Mouse (Mus musculus) kidney, adult 18-20 months (tissue): ENCODE results near the gene Plekha7.

Experiments
- DNase-seq: peaks from one replicate; pipeline ENCODE4 v3.0.0; 2021

Plekha7 gene

DNA sequence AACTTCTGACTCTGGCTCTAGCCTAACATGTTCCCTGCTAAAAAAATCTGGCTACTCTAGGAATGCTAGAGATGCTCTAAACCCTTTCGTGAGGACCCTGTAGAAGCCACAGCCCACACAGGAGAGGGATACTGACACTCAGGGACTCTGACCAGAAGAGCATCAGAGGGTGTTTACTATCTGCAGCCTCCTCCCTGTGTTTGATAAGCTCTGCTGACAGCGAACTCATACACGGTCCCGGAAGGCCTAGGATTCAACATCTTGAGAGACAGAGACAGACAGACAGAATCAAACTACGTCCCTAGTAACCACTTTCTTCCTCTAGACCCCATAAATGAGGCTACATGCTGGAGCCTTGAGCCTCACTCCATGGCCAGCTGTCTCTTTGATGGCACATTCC is 20.2 kb downstream of the Plekha7 start:
- DNase-seq: no peak

GRCm38 (mm10) chr7:116286611-116287355 is 21.4 kb downstream of the Plekha7 start:
- no peak for DNase-seq

DNA sequence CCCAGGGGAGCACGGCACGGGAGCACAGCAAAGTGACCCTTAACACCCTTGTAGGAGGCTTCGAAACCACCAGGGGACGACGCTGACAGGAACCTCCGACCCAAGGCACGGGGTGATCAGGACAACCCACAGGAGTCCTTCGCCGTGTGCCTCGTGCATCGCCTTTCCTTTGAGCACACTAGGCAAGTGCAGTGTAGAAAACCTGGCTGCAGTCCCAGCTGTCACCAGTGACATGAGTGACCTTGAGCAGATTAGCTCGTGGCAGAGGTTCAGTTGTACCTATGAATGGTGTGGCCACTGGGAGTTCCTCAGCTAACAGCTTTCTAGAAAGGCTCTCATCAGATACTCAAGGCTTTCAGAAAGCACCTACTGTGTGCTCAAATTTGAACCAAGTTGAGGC is 22.0 kb downstream of the Plekha7 start:
- DNase-seq: peak; percentile 81

DNA sequence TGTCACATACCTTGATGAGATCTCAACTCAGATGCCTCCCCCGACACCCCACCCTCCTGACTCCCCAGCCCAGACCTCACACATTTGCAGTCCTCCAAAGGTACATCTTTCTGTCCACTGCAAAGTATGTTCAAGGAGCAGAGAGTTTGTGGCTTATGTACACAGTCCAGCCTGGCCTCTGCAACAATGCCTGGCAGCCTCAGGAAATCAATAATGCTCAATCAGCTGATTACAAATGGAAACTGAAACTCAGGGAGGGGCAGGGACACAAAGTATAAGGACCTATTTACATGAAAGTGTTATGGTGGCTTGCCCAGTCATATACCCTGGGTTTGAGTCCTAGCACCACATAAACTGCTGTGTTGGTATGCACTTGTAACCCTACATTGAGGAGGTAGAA is 23.0 kb downstream of the Plekha7 start:
- no peak for DNase-seq

GRCm38 (mm10) chr7:116282755-116283154 is 25.4 kb downstream of the Plekha7 start:
- no peak for DNase-seq

GRCm38 (mm10) chr7:116280126-116280525 is 28.1 kb downstream of the Plekha7 start:
- peak; percentile 63 for DNase-seq

GRCm38 (mm10) chr7:116278280-116278679 is 29.9 kb downstream of the Plekha7 start:
- no peak for DNase-seq

DNA sequence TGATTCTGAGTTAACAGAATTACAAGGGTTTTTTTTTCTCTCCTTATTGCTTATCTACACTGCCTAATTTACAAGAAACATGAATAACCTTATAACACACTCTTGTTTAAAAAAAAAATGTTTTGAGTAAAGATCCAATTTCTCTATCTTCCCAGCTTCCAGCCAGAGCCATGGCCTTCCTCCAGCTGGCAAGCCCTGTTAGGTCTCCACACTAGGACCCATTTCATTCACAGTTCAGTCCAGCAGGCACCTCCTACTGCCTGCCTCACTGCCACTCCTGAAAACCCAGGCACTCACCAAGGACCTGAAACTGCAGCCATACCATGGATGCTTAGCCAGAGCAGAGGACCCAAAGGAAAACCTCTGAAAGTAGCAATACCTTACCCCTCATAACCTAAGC is 31.9 kb downstream of the Plekha7 start:
- DNase-seq: no peak

DNA sequence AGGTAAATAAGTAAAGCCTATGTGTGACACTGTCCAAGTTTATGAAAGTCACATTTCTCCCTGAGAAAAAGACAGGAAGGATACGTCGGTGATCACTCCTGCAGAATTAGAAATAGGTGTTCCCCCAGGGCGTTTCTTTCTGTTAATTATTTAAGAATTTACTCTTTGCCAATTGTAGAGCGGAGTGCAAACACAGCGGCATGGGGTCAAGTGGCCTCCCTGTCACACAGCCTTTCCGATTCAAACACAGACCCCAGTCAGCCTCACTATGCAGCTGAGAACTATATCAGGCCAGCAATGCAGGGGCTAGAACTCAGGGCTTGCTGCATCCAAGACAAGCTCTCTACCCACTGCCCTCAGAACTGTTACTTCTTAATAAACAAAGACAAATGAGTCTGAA is 35.1 kb downstream of the Plekha7 start:
- no peak for DNase-seq

GRCm38 (mm10) chr7:116269501-116269995 is 38.6 kb downstream of the Plekha7 start:
- DNase-seq: no peak

GRCm38 (mm10) chr7:116268113-116268926 is 39.9 kb downstream of the Plekha7 start:
- DNase-seq: peak; percentile 78

- no peak for DNase-seq
Observed at GRCm38 (mm10) chr7:116263281-116263680, 44.9 kb downstream of the Plekha7 start.

- no peak for DNase-seq
Observed at GRCm38 (mm10) chr7:116262508-116262907, 45.7 kb downstream of the Plekha7 start.

- peak; percentile 60 for DNase-seq
Observed at GRCm38 (mm10) chr7:116262101-116262500, 46.1 kb downstream of the Plekha7 start.

DNA sequence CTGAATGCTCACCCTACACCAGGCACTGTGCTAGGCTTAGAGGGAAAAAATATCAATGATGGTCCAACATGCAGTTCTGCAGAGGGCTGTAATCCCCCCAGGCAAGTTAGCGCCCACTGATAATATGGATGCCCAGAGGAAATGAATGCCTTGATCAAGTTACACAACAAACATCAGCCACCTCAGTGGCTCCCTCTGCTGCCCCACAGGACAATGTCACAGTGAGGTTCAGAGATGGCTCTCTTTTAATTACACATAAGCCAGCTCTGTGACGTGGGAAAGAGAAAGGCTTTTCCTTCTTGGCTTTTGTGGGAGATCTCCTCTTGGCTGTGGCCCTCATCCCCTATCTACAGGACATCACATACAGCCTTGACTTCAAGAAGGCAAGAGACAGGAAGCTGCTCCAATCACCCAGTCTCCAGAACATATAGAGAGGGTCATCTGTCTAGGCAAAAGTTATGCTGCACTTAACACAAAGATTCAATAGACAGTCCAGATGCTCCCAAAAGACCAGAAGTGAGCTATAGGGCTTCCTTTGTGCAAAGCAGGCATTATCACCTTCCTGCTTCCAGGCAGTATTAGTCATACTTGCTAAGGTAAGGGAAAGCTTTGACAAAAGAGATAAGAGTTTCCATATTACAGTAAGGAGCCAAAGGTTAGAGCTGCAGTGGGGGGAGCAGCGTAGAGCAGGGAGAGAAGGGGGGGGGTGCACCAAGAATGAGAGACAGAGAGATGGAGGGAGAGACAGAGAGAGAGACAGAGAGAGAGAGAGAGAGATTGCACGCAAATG is 47.2 kb downstream of the Plekha7 start:
- no peak for DNase-seq

GRCm38 (mm10) chr7:116258464-116259185 is 49.6 kb downstream of the Plekha7 start:
- no peak for DNase-seq

DNA sequence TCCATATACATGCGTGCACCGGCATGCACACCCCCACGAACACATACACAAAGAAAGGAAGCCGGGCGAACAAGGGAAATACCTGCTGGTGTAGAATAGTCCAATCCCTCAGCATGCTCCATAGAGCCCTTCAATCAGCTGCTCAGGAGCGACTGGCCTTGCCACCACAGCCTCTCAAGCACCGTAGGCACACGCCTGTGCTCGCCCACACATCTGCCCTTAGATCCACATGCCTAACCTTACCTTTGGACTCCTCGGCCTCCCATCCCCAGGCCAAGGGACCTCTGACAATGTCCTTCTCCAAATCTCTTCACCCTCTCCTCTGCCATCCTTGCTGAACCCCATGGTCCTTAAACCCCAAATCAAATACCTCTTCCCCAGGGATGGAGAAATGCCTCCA is 50.2 kb downstream of the Plekha7 start:
- no peak for DNase-seq

- no peak for DNase-seq
Observed at GRCm38 (mm10) chr7:116255664-116256063, 52.5 kb downstream of the Plekha7 start.

DNA sequence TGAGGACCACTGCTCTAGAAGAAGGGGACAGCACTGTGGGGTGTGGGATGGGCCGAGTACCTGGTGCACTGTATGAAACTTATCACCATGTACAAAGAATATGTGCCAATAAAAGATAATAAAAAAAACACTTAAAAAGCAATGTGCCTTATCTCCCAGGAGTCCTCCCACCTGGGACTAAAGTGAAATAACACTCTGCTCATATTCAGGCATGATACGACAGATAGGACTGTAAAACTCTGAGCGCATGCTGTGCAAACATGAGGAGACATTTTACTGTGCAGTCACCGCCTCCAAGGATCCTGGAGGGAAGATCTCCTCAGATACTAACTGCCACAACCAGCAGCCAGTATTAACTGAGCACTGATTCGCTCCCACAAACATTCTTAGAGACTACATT is 53.5 kb downstream of the Plekha7 start:
- DNase-seq: no peak

DNA sequence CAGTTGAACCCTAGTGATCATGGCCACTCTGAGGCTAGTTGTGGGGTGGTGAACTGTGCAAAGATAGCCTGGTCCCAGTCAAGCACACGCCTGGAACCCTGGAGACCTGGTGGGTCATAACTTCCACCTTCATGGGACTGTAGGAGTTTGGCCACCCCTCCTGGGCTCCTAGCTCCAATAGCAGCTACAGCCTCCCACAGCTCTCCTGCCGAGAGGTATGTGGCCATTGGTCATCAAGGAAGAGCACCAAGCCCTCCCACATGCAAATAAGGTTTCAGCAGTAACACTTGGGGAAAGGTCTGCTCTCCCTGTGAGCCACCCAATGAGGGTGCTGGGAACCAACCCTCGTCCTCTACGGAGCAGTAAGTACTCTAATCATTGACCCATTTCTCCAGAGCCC is 55.7 kb downstream of the Plekha7 start:
- no peak for DNase-seq

DNA sequence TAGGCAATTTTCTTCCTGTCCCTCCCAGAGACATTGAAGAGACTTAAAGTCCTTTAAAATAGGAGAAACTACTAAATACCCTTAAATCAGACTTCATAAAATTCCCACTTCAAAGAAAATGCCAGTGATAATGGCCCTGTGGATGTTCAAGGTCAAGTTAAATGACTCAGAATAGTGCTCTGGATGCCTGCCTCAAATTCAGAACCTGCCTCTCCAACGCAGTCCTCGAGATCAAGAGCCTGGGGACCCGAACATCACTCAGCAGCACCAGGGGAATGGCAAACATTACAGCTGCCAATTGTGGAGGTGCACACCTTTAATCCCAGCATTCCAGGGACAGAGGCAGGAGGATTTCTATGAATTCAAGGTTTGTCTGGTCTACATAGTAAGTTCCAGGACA is 56.7 kb downstream of the Plekha7 start:
- DNase-seq: no peak

GRCm38 (mm10) chr7:116248536-116248935 is 59.6 kb downstream of the Plekha7 start:
- DNase-seq: no peak

DNA sequence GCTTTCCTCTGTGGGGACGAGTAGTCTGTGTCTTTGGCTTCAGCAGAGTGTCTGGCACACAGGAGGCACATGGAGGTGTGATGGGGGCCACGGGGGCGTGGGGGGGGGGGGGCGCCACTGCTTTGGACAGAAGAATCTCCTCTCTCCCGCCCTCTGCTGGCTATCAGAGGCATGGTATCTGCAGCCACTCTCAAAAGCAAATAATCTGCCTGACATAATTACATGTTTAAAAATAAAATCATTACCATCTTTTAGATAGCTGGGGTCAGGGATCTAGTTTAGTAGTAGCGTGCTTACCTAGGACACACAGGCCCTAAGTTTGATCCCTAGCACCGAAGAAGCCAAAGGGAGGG is 60.8 kb downstream of the Plekha7 start:
- no peak for DNase-seq
